Mouse (Mus musculus): ENCODE measurements around the gene Sh2b2. TPM values are rescaled to one million over a fixed set of nuclear protein-coding genes. Genes with fewer than 3 reads are reported as not detected.

The Sh2b2 gene
- total RNA-seq, 2 experiments from 2014 or later = 2.3 to 7.5 TPM

DNA sequence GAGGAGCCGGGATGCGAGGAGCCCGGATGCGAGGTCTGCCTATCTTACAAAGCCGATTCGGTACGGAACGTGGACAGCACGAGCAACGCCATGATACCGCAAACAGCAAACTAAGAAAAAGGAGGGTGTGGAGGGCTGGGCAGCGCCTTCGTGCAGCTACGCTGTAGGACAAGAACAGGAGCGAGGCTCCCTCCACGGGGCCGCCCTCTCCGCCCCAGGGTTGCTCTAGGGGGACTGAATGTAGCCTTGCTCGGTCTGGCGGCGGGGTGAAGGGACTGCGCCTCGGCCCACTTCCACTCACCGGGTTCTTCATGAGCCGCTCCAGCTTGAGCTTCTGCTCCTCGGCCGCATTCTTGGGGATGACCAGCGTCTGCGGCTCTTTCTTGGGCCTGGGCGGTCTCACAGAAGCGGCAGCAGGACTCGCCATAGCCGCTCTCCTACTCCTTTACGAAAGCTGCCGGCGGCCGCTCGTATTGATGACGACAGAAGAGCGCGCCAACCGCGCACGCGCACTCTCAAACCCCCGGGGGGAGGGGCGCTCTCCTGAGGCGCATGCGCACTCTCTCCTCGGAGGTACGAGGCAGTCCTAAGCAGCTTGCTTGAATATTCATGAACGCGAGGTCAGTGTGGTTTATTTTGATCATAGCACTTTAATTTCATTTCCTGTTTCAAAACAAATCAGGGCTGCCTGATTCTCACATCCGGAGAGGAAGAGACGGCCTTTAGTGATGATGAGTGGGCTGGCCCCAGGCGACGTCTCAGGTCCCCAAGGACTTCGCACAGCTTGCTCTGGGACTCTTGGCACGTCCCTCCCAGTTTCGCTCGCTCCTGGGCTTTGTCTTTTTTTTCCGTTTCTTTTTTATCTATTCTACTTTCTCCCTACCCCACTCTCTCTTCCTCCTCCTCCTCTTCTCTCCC, 47.6 kb downstream of the Sh2b2 start, which contains the start of gene Prkrip1:
Gene Prkrip1, minus strand, starts transcription at position 490 of the 918 bp plus-strand sequence.
- peak; percentile 89 for ATAC-seq (replicated peaks; ENCODE audit: low FRiP score, poor library complexity, severe bottlenecking)

GRCm38 (mm10) chr5:136191870-136192269, 54.5 kb downstream of the Sh2b2 start:
- ATAC-seq (replicated peaks; ENCODE audit: low FRiP score, poor library complexity, severe bottlenecking) = no peak

GRCm38 (mm10) chr5:136186723-136187122, 59.6 kb downstream of the Sh2b2 start:
- ATAC-seq (replicated peaks; ENCODE audit: low FRiP score, poor library complexity, severe bottlenecking) = no peak

DNA sequence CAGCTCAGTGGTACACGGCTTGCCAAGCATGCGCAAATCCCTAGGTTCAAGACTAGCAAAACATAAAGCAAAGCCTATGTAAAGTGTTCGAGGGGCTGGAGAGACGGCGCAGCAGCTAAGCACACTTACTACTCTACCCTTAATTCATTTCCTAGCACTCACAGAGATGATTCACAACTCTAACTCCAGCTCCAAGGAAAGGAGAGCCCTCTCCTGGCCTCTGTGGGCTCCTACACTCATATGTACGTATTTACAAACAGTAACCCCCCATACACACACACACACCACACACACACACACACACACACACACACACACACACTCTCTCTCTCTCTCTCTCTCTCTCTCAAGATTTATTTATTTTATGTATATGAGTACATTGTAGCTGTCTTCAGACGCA, 62.6 kb downstream of the Sh2b2 start:
- ATAC-seq (replicated peaks; ENCODE audit: low FRiP score, poor library complexity, severe bottlenecking) = no peak

DNA sequence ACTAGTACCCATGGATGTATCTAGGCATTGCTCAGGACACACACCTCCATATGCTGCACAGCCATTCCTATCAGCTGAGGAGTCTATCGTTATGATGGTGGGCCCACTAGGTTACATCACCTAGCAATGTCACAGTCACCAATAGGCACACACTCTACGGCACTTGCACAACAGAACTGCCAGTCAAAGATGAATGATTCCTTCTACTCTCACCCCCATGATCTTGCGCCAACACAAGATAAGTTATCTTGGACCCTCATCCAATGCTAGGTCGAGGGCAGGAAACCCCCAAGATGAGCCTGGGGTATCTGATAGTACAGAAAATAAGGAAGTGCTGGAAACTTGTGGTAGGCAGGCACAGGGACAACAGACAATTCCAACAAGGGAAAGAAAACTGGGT, 63.5 kb downstream of the Sh2b2 start:
- no peak for ATAC-seq (replicated peaks; ENCODE audit: low FRiP score, poor library complexity, severe bottlenecking)

GRCm38 (mm10) chr5:136182049-136182448, 64.3 kb downstream of the Sh2b2 start:
- ATAC-seq (replicated peaks; ENCODE audit: low FRiP score, poor library complexity, severe bottlenecking) = no peak

DNA sequence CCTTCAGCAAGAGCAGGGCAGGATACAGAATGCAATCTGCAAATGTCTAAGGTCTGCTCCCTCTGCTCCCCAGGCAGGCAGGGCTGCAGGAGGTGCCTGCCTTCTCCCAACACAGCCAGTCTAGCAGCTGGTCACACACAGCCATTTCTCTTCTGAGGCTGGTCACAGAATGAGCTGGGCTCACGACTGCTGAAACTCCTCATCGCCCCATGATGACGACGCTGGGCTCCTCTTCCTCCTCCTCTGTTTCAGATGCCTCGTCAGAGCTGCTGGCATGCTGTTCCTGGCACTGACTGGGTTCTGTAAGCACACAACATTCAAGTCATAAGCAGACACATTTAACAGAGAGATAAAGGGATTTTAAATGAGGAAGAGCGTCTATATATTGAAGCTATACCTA, 65.2 kb downstream of the Sh2b2 start:
- ATAC-seq (replicated peaks; ENCODE audit: low FRiP score, poor library complexity, severe bottlenecking) = no peak

DNA sequence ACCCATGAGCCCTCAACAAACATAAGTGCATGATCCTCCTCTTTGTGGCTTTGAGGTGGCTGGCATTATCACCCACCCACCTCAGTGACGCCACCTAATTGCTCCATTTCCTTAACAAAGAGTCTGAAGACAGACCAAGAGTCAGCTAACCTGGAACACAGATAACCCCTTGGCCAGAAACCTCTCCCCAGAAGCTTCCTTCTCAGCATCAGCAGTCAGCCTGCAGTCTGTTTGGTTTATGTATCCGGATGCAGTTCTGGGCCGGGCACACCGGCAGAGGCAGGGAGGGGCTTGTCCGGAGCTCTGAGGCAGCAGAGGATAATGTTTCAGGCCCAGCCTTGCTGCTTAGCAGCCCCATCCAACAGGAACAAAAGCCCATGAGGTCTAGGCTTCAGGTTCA, 66.8 kb downstream of the Sh2b2 start:
- no peak for ATAC-seq (replicated peaks; ENCODE audit: low FRiP score, poor library complexity, severe bottlenecking)

GRCm38 (mm10) chr5:136173606-136174463, 72.5 kb downstream of the Sh2b2 start:
- ATAC-seq (replicated peaks; ENCODE audit: low FRiP score, poor library complexity, severe bottlenecking) = no peak

- no peak for ATAC-seq (replicated peaks; ENCODE audit: low FRiP score, poor library complexity, severe bottlenecking)
Observed at GRCm38 (mm10) chr5:136172939-136173338, 73.4 kb downstream of the Sh2b2 start.

DNA sequence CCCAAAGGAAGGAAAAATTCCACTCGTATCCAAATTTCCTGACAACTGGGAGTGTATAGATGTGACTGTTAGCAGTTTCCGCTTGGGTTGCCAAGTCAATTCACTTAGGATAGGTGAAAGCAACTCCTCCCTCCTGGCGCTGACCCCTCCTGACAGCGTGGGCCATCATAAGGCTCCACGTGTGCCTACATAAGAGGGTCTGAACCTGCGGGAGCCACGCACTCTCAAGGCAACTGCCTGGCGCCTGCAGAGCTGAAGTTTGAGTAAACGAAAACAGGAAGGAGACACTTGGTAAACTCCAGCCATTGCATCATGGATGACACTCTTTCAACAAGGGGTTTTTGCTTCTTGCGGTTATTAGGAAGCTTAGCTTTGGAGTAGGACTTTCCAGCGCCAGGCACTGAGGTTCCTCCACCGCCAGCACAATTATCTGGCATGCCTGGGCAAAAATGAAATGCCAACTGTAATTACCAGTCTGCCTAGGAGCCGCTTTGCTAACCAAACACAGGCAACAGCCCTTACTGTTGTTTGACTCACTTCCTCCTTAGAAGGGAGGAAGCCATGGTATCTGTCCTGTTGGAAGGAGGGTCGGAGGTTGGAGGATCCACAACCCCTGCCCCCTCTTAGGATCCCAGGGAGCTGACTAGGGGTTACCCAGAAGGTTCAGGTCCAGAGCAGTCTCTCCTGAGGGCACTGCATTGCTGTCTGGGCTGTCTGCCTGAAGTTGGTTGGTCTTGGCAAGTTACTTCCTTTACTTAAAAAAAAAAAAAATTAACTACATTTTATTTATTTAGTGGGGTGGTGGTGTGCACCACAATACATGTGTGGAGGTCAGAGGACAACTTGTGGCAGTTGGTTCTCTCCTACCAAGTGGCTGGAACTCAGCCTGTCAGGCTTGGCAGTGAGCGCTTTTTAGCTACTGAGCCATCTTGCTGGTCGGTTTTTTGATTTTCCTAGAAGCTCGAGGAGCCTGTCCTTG, 74.7 kb downstream of the Sh2b2 start:
- no peak for ATAC-seq (replicated peaks; ENCODE audit: low FRiP score, poor library complexity, severe bottlenecking)

GRCm38 (mm10) chr5:136170512-136171362, 75.6 kb downstream of the Sh2b2 start, which contains the start of gene Orai2:
Gene Orai2, minus strand, starts transcription at chr5:136170713.
- ATAC-seq (replicated peaks; ENCODE audit: low FRiP score, poor library complexity, severe bottlenecking) = peak; percentile 53

- no peak for ATAC-seq (replicated peaks; ENCODE audit: low FRiP score, poor library complexity, severe bottlenecking)
Observed at GRCm38 (mm10) chr5:136169626-136170511, 76.5 kb downstream of the Sh2b2 start.

Other genes starting within 250 kb of the Sh2b2 start
- gene Upk3b, start 208.1 kb downstream of the Sh2b2 start, total RNA-seq (2015; ENCODE audit: low replicate concordance) = not detected in 2 replicates
- gene Upk3b, start 208.1 kb downstream of the Sh2b2 start, total RNA-seq (2017; ENCODE audit: low replicate concordance) = not detected in 2 replicates
- not detected in 2 replicates for gene Upk3bl, start 192.1 kb downstream of the Sh2b2 start, total RNA-seq (2015; ENCODE audit: low replicate concordance)
- gene Upk3bl, start 192.1 kb downstream of the Sh2b2 start, total RNA-seq (2017; ENCODE audit: low replicate concordance) = not detected in 2 replicates
- gene Rasa4, start 162.6 kb downstream of the Sh2b2 start, total RNA-seq (2015; ENCODE audit: low replicate concordance) = 2.5 and 10.5 TPM in 2 replicates
- gene Rasa4, start 162.6 kb downstream of the Sh2b2 start, total RNA-seq (2017; ENCODE audit: low replicate concordance) = 0.83 and 2.8 TPM in 2 replicates
- 34.4 and 43.2 TPM in 2 replicates for gene Polr2j, start 129.9 kb downstream of the Sh2b2 start, total RNA-seq (2015; ENCODE audit: low replicate concordance)
- 32.5 and 45.4 TPM in 2 replicates for gene Polr2j, start 129.9 kb downstream of the Sh2b2 start, total RNA-seq (2017; ENCODE audit: low replicate concordance)
- 24.1 and 31.9 TPM in 2 replicates for gene Lrwd1, start 110.5 kb downstream of the Sh2b2 start, total RNA-seq (2015; ENCODE audit: low replicate concordance)
- 42.2 and 51.7 TPM in 2 replicates for gene Lrwd1, start 110.5 kb downstream of the Sh2b2 start, total RNA-seq (2017; ENCODE audit: low replicate concordance)
- 18.0 and 22.6 TPM in 2 replicates for gene Alkbh4, start 110.4 kb downstream of the Sh2b2 start, total RNA-seq (2015; ENCODE audit: low replicate concordance)
- gene Alkbh4, start 110.4 kb downstream of the Sh2b2 start, total RNA-seq (2017; ENCODE audit: low replicate concordance) = 10.3 and 13.4 TPM in 2 replicates
- 7.5 and 7.6 TPM in 2 replicates for gene Orai2, start 75.8 kb downstream of the Sh2b2 start, total RNA-seq (2015; ENCODE audit: low replicate concordance)
- 2.9 and 5.8 TPM in 2 replicates for gene Orai2, start 75.8 kb downstream of the Sh2b2 start, total RNA-seq (2017; ENCODE audit: low replicate concordance)
- gene Prkrip1, start 47.6 kb downstream of the Sh2b2 start, total RNA-seq (2015; ENCODE audit: low replicate concordance) = 1.8 and 2.5 TPM in 2 replicates
- gene Prkrip1, start 47.6 kb downstream of the Sh2b2 start, total RNA-seq (2017; ENCODE audit: low replicate concordance) = 23.2 and 25.9 TPM in 2 replicates